Mouse (Mus musculus) layer of hippocampus, adult 2 months (tissue): ENCODE results near the gene Zfp652. TPM values are rescaled to one million over a fixed set of nuclear protein-coding genes. Genes with fewer than 3 reads are reported as not detected.

ENCODE experiments used
- DNase-seq, 2 experiments: peaks; one replicate each; pipeline ENCODE4 v3.0.0; 2022; ENCODE audit warnings: low spot score in 2 of 2
- H3K27ac ChIP-seq: fragments of 200-600 bp; 2 replicates; pipeline ENCODE4 v1.8.1; 2022
- H3K4me3 ChIP-seq: fragments of 200-600 bp; 2 replicates; pipeline ENCODE4 v1.8.1; 2022; ENCODE audit warnings: mild to moderate bottlenecking
- CTCF ChIP-seq: fragments of 200-600 bp; conservative IDR thresholded peaks from 2 replicates; pipeline ENCODE4 v1.8.1; 2022; ENCODE audit warnings: antibody characterized with exemption, mild to moderate bottlenecking, moderate library complexity
- total RNA-seq, 2 experiments: library from RNA; stranded (reverse); gene quantifications; 2 replicates each; pipeline ENCODE4 v1.2.3; 2021

The Zfp652 gene
- total RNA-seq, 2 experiments from 2014 or later, result 49.0 to 50.5 TPM

GRCm38 (mm10) chr11:95688981-95689380, 23.5 kb upstream of the Zfp652 start:
- TF ChIP-seq CTCF, result no peak
- Histone ChIP-seq H3K4me3 (no peak overlapping the region), H3K27ac (peak overlapping the region; percentile 57; the same call in 1 of the 2 replicates)
- DNase-seq, result no peak

- no peak overlapping the region for H3K4me3 ChIP-seq
- TF ChIP-seq CTCF, result no peak
- peak overlapping the region; percentile 57; the same call in 1 of the 2 replicates for H3K27ac ChIP-seq
- no peak for DNase-seq
These were observed 22.9 kb upstream of the Zfp652 start for GRCm38 (mm10) chr11:95689544-95689943.

GRCm38 (mm10) chr11:95698541-95698940, 13.9 kb upstream of the Zfp652 start:
- Histone ChIP-seq H3K4me3 (no peak overlapping the region), H3K27ac (no peak overlapping the region)
- DNase-seq, result no peak
- TF ChIP-seq CTCF, result no peak

GRCm38 (mm10) chr11:95700778-95701739, 11.4 kb upstream of the Zfp652 start:
- no peak for TF ChIP-seq CTCF
- H3K4me3 ChIP-seq, result no peak overlapping the region
- no peak for DNase-seq
- H3K27ac ChIP-seq, result no peak overlapping the region

- no peak overlapping the region for H3K27ac ChIP-seq
- no peak for DNase-seq
- no peak overlapping the region for H3K4me3 ChIP-seq
- no peak for TF ChIP-seq CTCF
These were observed 8.2 kb upstream of the Zfp652 start for GRCm38 (mm10) chr11:95704032-95704969.

- H3K27ac ChIP-seq, result no peak overlapping the region
- peak; percentile 12 to 21 for DNase-seq
- no peak for TF ChIP-seq CTCF
- no peak overlapping the region for H3K4me3 ChIP-seq
These were observed 7.5 kb upstream of the Zfp652 start for GRCm38 (mm10) chr11:95704970-95705330.

GRCm38 (mm10) chr11:95709534-95710040, 2.9 kb upstream of the Zfp652 start:
- DNase-seq, result no peak
- no peak overlapping the region for H3K27ac ChIP-seq
- no peak for TF ChIP-seq CTCF
- H3K4me3 ChIP-seq, result no peak overlapping the region

GRCm38 (mm10) chr11:95710478-95710877, 2.0 kb upstream of the Zfp652 start:
- no peak for TF ChIP-seq CTCF
- H3K4me3 ChIP-seq, result no peak overlapping the region
- H3K27ac ChIP-seq, result no peak overlapping the region
- no peak for DNase-seq

GRCm38 (mm10) chr11:95712085-95712562, 349 bp upstream of the Zfp652 start:
- Histone ChIP-seq H3K4me3 (peak overlapping the region; percentile 91), H3K27ac (peak overlapping the region; percentile 97)
- no peak for DNase-seq
- TF ChIP-seq CTCF, result no peak

- no peak for TF ChIP-seq CTCF
- peak overlapping the region; percentile 97 for H3K27ac ChIP-seq
- DNase-seq, result peak; percentile 26 to 40
- H3K4me3 ChIP-seq, result peak overlapping the region; percentile 91
These were observed 845 bp downstream of the Zfp652 start for GRCm38 (mm10) chr11:95713225-95713810.

- Histone ChIP-seq H3K4me3 (peak overlapping the region; percentile 91), H3K27ac (peak overlapping the region; percentile 97)
- TF ChIP-seq CTCF, result no peak
- no peak for DNase-seq
These were observed 1.4 kb downstream of the Zfp652 start for GRCm38 (mm10) chr11:95713811-95714241.

- no peak for TF ChIP-seq CTCF
- Histone ChIP-seq H3K4me3 (peak overlapping the region; percentile 91), H3K27ac (peak overlapping the region; percentile 61)
- no peak for DNase-seq
These were observed 1.9 kb downstream of the Zfp652 start for GRCm38 (mm10) chr11:95714411-95714810.
